Mouse (Mus musculus): ENCODE data around the gene Emid1. TPM values are rescaled to one million over a fixed set of nuclear protein-coding genes. Genes with fewer than 3 reads are reported as not detected.

Emid1 gene
- total RNA-seq, 2 experiments from 2014 or later, result 3.2 to 5.2 TPM

DNA sequence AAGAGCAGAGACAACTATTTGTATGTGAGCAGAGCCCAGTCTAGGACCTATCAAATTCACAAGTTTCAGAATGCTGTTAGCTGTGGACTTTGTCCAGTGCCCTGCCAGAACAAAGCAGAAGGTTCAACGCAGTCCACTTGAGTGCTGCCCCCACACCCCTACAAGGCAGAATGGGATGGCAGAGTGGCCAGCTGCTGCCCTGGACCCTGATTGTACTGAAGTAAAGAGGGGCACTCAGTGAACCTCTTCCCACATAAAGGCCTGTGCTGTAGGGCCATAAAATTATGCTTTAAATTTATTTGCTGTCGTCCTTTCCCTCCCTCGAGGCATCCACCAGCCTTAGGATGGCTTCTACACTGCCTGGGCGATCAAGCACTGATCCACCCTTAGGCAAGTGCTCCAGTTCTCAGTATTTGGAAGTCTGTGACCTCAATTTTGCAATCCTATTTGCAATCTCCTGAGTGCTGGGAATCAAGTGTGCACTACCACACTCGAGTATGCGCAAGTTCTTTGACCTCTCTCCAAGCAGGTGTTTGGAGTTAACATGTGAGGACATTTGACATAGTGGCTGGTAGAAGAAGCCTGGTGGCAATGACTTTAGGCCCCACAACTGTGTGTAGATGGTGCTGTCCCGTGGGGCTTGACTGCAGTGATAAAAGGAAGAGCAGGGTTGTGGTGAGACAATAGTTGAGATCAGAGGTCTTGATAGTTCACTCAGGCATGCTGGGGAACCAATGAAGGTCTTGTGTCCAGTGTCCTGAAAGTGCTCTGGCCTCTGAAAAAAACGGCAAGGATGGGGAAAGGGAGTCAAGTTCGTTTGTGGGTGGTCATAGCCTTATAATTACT lies 83.7 kb downstream of the Emid1 start:
- ATAC-seq (replicated peaks; ENCODE audit: low FRiP score, low TSS enrichment, poor library complexity, severe bottlenecking), result no peak

DNA sequence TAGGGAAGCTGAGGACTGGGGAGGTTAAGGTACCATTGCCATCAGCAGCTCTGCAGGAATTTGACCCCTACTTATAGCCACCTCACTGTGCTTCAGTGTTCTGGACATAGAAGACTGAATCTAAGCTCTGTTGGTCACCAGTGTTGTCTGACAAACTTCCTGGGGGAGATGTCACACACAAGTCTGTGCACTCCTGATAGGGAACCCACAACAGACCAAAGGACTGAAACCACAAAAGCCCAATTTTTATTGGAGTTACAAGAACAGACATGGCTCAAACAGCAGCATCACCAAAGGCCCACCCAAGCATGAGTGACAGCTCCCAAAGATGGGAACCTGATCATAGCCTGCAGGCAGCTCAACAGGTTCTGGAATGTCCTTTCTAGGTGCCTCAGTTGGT lies 85.0 kb downstream of the Emid1 start:
- ATAC-seq (replicated peaks; ENCODE audit: low FRiP score, low TSS enrichment, poor library complexity, severe bottlenecking), result no peak

DNA sequence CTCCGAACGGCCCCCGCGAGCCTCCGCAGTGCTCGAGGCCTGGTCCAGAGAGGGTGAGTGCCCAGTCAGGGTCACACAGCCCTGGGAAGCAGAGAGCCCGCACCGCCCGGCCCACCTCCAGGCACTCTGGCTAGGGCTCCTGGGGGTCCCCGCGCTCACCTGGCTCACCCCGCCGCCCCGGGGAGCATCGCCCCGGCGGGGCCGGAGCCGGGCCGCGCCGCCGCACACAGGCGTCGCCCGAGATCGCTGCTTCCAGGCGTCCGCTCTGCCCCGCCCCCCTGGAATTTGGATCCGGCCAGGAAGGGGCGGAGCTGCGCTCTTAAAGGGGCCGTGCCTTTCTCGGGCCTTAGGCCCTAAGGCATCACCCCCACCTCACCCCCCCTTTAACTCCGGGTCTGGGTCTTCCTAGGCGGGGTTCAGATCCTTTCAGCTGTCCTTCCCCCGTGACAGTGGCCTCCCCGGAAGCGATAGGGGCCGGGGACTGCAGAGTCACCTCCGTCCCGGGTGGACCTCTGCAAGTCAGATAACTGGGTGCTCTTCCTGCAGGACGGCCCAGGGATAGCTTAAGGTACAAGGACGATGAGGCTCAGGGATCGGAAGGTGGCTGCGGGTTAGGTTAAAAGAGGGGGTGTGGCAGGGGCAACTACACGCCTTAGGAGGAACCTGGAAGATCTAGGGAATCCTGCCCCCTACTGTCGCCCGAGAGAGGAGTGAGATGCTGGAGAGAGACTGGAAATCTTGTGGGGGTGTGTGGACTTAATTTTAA lies 86.8 kb downstream of the Emid1 start, which contains the start of gene Gas2l1:
Gene Gas2l1 (minus strand): TSS at position 272 of the 766 bp plus-strand sequence.
- ATAC-seq (replicated peaks; ENCODE audit: low FRiP score, low TSS enrichment, poor library complexity, severe bottlenecking), result peak; percentile 53

DNA sequence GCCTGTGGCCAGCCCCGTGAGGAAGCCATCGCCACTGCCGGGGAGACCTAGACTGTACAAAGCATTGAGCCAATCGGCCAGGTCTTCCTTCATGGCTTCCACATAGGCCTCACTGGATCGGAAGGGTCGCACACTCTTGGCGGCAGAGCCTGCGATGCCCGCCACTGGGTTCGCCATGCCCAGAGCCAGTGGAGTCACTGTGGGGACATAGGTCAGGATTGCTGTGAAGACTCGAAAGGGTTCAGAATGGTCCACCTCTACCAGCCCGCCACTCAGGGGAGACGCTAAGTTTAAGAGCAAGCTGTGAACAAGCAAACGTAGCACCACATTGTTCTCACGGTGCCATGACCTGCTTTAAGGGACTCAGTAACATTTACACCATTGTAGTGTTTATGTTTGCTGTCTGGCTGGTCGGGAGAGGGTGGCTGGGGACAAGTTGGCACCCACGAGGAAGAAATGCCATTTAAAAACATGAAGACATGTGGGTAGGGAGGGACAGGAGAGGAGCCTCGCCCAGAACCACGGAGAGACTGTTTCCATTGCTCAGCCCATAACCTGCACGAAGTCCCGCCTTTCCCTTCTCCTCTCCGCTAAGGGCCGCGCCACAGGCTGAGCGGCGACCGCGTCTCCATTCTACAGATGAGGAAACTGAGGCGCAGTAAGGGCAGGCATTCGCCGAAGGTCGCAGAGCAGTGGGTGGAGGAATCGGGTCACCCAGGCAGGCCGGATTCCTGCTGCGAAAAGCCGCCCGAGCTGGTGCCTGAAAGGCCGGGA lies 87.6 kb downstream of the Emid1 start:
- ATAC-seq (replicated peaks; ENCODE audit: low FRiP score, low TSS enrichment, poor library complexity, severe bottlenecking), result no peak

DNA sequence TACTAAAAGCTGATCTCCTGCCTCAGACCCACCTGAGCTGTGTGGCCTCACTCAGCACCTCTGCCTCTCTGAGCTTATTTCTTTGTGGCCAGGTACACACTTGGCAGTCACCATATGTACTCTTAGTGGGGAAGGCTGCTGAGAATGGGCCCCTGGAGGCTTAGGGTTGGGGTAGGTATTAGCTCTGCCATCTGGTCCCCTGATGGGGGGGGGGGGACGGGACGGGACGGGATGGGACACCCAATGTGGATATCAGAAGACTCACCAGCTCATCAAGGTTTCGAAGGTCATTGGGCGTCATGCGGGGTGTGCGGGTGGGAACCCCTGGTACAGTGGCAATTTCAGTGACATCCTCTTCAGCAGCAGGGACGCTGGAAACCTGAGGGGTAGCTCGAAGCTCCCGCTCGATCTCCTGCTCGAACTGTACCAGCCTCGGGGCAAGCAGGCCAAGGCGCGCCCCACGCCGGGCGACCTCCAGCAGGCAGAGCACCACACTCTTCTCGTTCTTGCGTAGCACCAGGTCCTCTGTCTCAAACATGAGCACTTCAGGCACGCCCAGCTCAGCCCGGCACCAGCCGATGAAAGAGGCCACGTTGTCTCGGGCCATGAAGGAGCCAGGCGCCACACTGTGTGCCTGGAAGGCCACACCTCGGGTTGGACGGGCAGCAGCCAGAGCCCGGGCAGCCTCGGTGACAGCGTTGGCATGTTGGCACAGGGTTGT lies 88.3 kb downstream of the Emid1 start:
- no peak for ATAC-seq (replicated peaks; ENCODE audit: low FRiP score, low TSS enrichment, poor library complexity, severe bottlenecking)

DNA sequence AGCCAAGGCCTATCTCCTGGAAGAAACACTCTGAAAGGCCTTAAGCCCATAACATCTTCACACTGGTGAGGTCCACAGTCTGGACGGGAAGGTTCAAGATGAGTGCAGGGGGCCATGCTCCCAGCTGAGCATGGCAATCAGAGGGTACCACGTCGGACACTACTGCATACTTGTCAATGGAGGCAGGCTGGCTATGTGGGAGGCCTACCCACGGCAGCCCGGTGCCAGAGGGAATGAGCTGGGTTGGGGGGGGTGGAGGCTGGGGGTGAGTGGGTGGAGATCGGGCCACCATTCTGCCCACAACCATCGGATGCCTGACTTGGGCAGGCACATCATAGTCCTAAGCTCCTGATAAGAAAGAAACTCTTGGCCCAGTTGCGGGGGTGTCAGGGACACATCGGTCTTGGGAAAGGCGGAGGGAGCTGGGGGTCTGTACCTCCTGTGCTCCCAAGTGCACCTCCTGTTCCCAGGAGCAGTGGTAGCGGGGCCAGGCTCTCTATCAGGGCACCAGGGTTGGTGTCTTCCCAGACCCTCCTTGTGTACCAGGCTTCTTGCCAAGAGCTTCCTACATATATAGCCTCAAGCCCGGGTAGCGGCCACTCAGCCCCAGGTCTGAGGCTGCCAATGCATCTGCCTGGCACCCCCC lies 89.1 kb downstream of the Emid1 start:
- ATAC-seq (replicated peaks; ENCODE audit: low FRiP score, low TSS enrichment, poor library complexity, severe bottlenecking), result no peak

DNA sequence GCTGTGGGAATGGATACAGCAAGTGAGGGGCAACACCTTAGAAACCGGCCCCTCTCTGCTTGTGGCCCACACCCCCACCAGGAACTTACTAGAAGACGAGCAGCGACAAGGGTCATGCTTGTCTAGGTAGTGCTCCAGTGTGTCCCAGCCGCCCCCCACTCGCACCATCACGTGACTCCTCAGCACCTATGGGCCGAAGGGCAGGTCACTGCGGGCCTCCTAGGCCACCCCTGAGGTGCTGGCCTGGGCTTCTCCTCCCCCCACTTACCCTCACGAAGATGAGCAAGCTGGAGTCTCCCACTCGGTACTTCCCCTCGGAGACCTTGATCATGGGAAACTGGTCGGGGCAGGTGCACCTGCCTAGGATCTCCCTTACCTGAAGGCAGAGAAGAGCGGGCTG lies 89.7 kb downstream of the Emid1 start:
- no peak for ATAC-seq (replicated peaks; ENCODE audit: low FRiP score, low TSS enrichment, poor library complexity, severe bottlenecking)

DNA sequence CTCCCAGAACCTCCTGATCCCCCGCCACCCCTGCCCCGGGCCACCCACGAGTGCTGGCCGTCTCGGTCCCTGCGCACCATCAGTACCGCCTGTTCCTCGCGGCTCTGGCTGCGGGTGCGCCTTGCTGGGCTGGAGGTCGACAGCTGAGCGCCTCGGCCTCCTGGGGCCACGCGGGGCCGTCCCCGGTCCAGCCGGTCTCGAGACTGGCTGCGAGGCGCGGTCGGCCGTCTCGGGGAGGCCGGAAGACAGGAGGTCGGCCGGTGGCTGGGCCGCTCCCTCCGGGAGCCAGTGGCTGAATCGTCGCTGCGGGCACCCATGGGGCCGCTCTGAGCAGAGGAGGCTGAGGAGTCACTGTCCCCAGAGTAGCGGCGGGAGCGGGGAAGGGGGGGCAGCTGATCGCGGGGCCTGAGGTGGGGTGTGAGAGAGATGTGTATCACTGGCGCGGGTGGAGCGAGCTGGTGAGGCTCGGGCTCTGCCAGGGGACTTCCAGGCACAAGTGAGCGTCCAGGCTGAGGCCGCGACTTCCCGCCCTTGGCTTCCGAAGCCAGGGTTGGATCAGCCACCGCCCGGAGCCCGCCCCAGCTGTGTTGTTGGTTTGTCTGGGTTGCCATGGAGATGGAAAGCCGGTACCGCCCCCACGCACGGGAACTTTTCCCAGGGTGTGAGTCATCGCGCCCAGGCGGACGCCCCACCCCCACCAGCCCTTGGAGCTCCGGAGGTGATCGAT lies 90.5 kb downstream of the Emid1 start:
- ATAC-seq (replicated peaks; ENCODE audit: low FRiP score, low TSS enrichment, poor library complexity, severe bottlenecking), result 0 out of 2 replicates have a peak, but pooled peaks have one; percentile 19

DNA sequence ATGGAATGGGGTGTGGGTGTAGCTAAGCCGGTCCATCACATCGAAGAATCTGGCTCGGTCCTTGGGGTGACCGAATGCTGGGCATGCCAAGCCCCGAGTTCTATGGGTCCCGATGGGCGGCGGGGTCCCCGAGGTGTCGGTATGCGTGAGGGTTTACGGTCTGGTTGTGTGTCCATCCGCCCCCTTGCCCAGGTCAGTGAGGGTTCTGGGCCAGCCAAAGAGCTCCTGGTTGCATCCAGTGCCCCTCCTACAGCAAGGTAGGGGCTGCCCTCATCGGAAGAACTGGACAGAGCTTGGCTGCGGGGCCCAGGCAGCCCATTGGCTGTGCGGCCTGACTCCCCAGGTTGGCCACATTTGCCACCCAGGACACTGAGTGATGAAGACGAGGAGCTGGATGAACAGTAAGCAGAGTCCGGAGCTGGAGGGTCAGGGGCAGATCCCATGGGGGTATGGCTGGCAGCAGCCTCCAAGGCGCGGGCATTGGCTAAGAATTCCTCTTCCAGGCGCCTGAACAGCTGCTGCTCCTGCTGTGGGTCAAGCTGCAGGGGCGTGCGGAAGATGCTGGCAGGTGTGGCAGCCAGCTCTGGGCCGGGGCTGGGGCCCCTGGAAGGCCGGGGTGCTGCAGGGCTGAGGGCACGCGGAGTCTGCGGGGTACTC lies 91.2 kb downstream of the Emid1 start:
- no peak for ATAC-seq (replicated peaks; ENCODE audit: low FRiP score, low TSS enrichment, poor library complexity, severe bottlenecking)

DNA sequence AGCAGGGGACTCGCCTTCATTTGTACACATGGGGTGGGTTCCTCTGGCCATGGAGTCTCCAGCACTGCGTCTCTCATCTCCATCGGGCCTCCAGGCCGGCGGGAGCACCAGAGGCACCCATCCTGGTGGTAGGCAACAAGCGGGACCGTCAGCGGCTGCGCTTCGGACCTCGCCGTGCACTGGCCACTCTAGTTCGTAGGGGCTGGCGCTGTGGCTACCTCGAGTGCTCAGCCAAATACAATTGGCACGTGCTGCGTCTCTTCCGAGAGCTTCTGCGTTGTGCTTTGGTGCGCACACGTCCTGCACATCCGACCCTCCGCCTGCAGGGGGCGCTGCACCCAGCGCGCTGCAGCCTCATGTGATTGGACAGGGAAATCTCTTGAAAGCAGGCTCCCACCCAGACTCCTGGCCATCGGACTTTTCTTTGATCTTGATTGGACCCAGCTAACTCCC lies 92.3 kb downstream of the Emid1 start:
- ATAC-seq (replicated peaks; ENCODE audit: low FRiP score, low TSS enrichment, poor library complexity, severe bottlenecking), result peak; percentile 23; the same call in 1 of the 2 replicates

DNA sequence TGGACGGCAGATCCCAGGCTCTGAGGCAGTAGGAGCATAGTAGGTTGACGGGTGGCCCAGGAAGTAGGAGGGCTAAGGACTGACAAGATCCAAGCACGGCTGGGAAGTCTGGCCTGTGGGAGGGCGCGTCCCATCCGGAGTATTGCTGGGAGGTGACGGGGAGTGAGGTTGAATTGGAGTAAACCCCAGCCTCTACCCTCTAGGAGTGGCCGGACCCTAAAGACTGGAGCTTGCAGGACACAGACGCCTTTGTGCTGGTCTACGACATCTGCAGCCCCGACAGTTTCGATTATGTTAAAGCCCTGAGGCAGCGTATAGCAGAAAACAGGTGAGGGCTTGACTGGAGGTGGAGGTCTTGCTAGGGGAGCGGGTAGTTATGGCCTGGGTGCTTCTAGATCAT lies 92.8 kb downstream of the Emid1 start:
- no peak for ATAC-seq (replicated peaks; ENCODE audit: low FRiP score, low TSS enrichment, poor library complexity, severe bottlenecking)

DNA sequence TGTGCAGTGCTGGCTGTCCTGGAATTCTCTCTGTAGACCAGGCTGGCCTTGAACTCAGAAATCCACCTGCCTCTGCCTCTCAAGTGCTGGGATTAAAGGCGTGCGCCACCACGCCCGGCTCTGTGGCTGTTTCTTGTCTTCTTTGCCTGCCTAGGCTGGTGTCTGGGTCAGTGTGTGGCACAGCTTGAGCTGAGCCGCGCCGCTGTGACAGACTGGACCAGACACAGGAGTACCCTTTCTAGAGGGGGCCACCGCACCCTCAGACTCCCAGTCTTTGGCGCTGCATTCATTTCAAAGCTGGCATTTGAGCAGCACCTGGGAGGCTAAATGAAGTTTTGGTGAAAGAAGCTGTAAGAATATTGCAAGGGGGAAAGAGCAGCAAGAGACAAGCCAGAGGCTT lies 93.3 kb downstream of the Emid1 start:
- no peak for ATAC-seq (replicated peaks; ENCODE audit: low FRiP score, low TSS enrichment, poor library complexity, severe bottlenecking)

DNA sequence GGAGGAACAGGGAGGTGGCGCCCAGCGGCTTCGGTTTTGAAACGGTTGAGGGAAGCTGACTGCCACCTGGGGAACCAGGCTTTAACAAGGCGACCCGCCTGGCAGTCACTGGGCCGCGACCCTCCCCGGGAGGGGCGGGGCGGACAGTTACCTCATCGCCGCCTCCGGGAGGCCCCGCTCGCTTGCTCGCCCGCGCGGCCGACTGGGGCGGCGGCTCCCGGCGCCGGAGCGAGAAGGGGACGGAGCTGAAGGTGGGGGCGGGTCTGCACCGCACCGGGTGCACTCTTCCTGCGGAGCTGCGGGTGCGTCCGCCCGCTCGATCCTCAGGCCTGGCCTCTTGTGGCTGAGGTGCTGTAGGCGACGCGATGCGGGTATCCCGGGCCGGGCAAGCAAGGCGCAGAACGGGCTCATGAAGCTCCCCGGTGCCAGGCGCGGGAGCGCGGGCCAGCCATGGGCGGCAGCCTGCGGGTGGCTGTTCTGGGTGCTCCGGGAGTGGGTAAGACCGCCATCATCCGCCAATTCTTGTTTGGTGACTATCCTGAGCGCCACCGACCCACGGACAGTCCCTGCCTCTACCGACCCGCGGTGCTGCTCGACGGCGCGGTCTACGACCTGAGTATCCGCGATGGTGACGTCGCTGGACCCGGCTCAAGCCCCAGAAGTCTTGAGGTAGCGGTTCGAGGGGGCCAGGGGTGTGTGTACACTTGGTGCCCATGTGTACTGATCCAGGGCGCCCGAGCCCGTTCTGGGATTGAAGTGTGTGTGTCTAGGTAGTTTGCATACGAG lies 94.0 kb downstream of the Emid1 start, which contains the start of gene Rasl10a:
Gene Rasl10a (plus strand): TSS at position 273 of the 786 bp plus-strand sequence.
- no peak for ATAC-seq (replicated peaks; ENCODE audit: low FRiP score, low TSS enrichment, poor library complexity, severe bottlenecking)

DNA sequence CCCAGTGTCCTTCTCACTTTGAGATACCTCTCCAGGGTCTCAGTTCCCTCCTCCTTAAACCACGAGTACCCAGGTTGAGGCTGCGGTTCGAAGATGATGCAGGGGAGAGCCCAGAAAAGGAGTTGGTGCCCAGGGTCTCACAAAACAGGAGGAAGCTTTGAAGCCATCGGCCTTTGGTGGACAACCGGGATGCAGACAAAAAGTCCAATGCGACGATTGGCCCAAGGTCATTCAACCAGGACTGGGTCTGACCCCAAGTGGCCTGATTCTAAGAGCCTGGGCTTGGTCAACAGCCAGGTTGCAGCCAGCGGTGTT lies 94.6 kb downstream of the Emid1 start:
- ATAC-seq (replicated peaks; ENCODE audit: low FRiP score, low TSS enrichment, poor library complexity, severe bottlenecking), result no peak

DNA sequence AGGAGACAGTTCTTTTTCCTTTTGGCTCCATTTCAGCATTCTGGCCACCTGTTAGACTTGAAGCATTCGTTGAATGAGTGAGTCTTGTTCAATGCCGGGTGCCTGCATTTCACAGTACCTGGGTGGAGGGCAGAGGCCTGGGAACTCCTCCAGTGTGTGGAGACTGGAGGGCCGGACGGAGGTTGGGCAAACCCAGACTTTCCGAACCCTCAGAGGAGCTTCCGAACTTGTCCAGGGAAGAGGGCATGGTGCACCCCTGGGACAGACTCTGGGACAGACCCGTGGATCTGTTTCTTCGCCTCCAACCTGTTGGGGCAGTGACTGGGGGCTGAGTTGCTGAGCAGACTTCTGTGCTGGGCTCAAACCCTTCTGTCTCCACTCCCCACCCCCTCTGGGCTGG lies 95.0 kb downstream of the Emid1 start:
- ATAC-seq (replicated peaks; ENCODE audit: low FRiP score, low TSS enrichment, poor library complexity, severe bottlenecking), result no peak
